Mouse (Mus musculus): ENCODE data around the gene Cyp2d11.
A peak's percentile ranks its signal among the peaks of the same experiment; 100 is the strongest.
"Not testable (repeated sequence)": the region's sequence is repeated elsewhere in the genome, so short reads cannot be mapped to it uniquely, and the experiment has no call there.

Gene Cyp2d11

DNA sequence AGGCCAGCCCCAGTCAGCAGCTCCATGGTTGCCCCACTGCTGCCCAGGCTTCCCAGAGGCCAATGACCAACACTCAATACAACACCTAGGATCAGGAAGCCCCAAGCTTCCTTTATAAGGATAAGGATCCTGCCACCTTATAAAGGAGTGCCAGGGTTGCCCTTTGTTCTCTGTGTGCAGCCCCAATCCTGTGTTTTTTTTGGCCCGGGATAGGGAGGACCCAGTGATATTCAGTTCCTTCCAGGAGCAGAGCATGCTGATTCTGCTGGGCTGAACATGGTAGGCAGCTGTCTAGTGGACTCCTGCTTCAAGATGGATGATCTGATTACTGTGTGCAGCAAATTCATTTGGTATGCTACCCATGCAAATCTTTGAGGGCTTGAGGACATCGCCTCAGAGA is at the start of gene Cyp2d11:
TSS of gene Cyp2d11 (minus strand) at position 101 of the 400 bp plus-strand sequence.
- not testable (repeated sequence) for DNase-seq

DNA sequence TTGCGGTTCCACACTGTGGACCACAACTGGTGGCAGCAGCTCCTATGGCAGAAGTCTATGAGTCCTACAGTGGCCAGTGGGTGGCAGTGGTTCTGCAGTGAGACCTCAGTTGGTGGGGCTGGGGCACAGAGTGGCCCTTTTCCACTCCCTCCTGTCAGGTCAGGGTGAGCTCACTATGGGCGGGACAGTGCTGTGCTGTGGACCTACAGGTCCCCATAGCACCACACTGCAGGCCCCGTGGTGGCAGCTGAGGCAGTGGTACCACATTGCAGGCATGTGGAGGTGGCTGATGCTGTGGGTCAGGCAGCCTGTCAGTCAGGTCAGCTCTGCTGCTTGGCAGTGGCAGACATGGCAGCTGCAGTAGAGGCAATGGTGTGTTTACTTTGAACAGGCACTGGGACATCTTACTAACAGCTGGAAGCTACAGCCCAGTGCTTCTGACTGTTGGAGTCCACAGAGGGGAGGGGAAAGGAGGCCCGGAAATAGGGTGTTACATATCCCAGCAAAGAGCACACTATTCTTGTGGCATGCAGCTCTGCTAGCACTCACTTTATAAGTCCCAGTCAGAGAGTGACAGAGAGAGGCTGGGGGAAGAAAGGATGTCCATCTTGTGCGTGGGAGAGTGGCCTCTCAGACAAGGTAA is 44.3 kb upstream of the Cyp2d11 start:
- no peak for DNase-seq

DNA sequence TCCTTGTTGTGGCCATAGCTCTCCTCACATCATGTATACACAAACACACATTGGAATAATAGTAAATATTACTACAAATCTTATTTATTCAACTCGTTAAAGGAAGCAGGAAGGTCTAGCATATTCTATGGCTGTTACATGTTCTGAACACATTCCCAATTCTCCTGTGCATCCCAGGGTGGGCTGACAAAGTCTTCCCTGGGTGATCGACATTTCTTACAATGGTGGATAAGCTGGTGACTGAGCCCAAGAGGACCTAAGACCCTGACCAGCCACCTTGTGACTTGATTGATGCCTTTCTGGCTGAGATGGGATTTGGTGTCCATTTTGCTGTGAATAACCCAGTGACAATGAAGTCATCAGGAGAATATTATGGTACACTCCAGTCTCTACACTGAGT is 41.8 kb upstream of the Cyp2d11 start:
- DNase-seq, result no peak

DNA sequence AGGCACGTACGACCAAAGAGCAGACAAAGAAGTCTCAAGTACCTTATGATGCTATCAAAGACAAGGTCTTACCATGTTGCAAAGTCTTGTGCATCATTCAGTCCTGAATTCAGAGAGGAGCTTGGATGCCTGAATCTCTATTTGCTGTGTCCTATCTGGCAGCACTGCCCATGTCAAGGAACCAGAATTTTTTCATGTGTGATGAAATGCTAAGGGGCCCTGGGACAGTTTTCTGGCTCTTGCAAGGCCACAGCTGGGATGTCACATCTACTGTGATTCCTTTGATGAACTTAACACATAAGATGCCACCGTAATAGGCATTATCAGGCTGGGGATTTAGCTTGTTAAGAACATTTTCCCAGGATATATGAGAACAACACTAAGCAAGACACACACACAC is 41.2 kb upstream of the Cyp2d11 start:
- no peak for DNase-seq

DNA sequence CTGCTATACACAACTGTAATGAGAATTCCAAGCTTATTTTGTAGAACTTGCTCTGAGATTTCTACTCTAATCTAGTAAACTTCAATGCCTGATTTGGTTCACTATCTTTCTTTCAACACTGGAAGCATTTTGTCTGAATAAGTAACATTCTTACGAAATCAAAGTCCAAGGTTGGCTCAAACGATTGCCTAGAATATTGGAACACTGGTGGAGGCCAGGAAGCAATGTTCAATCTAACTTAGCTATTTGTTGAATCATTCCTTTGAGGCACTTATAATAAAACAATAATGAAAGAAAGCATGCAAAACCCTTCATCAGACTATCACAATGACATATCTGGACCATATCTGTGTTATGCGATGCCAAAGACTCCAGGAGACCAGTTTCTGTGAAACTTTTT is 40.7 kb upstream of the Cyp2d11 start:
- DNase-seq, result no peak

DNA sequence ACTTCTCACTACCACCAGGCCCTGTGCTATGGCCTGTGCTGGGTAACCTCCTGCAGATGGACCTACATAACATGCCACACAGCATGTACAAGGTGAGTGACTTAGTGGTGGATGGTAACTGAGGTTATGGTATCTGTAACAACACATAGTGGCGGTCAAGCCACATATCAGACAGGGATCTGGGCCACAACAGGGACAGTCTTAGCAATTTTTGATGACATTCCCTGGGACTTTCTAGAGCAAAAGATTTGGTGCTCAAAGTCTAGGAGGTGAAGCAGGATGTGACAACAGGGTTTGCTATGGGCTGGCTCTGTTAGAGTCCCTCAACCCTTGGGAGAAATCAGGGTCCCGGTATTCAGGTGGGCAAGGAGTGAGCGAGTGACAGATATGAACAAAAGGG is 39.8 kb upstream of the Cyp2d11 start:
- no peak for DNase-seq

DNA sequence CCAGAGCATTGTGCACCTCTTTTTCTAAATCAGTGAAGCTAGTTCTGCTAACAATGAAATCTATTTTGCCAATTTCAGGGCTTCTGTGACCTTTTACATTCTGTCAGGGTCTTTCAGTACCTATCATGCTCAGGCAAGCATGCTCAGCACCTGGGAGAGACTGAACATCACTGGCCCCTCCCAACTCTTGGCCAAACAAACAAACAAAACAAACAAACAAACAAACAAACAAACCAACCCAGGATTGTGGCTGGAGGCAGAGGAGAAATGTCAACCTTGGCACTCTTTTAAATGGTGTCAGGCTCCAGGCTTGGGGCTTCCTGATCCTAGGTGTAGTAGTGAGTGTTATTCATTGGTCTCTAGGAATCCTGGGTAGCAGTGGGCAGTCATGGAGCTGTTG is 39.3 kb upstream of the Cyp2d11 start, which contains the start of gene Cyp2d9:
TSS of gene Cyp2d9 (plus strand) at position 301 of the 400 bp plus-strand sequence.
- DNase-seq, result no peak

DNA sequence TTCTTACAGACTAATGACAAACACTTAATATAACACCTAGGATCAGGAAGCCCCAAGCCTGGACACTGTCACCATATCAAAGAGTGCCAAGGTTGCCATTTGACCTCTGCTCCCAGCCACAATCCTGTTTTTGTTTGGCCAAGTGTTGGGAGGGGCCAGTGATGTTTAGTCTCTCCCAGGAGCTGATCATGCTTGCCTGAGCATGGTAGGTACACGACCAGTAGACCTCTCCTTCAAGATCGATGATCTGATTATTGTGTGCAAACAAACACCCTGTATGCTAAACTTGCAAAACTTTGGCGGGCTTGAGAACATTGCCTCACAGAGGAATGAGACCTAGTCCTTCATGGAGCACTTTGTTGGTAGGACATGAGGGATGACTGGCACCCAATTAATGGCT is 29.6 kb upstream of the Cyp2d11 start:
- DNase-seq, result no peak

DNA sequence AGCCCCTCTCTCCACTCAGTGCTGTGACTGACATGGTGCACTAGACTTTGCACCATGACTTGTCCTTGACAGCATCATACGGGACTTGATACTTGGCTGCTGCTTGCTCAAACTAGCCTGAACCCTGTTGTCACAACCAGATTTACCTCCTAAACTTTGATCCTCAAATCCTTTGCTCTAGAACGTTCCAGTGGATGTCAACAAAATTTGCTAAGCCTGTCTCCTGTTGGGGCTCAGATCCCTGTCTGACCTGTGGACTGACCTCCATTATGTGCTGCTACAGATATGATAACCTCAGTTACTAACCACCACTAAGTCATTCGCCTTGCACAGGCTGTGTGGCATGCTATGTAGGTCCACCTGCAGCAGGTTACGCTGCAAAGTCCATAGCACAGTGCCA is 29.1 kb upstream of the Cyp2d11 start:
- no peak for DNase-seq

DNA sequence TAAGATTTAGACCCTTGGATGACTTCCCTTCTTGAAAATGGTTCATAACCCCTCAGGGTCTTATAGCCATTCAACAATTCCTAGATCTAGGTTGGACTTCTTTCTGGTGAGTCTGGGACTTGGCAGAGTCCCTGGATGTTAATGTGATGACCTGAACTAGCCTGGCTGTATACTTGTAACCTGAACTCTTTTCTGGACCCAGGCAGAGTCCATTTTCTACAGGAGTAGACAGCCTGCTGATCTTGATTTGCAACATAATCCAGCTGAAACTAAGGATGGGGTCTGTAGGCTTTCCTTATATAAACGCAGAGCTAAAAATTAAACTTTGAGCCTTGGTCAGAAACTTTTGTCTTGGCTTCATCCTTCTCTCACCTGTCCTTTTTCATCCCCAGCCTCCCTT is 24.8 kb upstream of the Cyp2d11 start:
- DNase-seq, result no peak

DNA sequence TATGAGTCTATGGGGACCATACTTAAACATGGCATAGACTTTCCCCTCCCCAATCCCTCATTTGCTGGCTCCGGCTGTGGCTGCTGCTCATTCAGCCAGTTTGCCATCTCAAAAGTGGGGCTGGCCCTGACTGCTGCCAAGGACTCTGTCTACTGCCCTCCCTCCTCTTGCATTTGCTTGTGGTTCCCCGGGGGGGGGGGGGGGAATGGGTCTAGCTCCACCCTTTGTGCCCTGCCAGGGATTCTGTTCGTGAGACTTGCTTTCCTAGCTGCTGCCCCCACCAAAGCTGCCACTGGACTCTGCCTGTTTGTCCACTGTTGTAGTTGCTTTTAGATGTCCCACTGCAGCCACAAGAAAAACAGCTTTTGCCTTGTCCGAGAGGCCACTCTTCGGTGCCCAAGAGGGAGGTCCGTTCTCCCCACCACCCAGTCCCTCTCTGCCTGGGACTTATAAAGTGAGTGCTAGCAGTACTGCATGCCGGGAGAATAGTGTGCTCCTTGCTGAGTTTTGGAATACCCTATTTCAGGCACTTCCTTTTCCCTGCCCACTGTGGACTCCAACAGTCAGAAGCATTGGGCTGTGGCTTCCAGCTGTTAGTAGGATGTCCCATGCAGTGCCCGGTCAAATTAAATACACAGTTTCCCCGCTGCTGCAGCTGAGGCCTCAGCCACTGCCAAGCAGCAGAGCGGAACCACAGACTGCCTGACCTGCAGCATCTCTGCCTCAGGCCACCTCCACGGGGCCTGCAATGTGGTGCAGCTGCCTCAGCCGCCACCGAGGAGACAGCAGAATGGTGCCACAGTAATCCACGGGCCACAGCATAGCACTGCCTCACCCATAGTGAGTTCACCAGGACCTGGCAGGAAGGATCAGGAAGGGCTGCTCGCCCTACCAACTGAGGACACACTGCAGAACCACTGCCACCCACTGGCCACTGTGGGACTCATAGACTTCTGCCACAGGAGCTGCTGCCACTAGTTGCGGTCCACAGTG is 23.3 kb upstream of the Cyp2d11 start:
- peak; percentile 89 to 92 for DNase-seq

DNA sequence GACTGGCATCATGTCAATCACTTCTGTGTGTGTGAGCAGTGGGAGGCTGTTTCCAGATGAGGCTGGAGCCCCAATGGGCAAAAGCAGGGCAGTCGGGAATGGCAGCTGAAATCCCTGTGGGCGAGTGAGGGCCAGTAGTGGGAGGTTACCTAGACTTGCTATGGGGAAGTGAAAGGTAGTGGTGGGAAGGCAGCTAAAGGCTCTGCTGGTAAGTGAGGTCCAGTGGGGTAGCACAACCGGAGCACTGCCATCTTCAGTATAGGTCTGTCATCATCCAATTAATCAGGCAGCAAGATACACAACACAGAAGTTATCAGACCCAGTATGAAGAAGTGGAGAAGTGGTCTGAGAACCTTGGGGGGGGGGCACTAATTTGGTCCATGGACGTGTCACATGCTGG is 13.7 kb upstream of the Cyp2d11 start:
- DNase-seq, result no peak

DNA sequence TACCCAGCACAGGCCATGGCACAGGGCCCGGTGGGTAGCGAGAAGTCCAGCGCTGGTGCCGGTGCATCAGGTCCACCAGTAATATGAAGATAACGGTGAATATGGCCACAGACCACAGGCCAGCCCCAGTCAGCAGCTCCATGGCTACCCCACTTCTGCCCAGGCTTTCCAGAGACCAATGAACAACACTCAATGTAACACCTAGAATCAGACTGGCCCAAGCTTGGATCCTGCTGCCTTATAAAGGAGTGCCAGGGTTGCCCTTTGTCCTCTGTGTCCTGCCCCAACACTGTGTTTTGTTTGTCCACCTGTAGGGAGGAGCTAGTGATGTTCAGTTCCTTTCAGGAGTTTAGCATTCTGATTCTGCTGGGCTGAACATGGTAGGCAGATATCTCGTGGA is 13.2 kb upstream of the Cyp2d11 start, which contains the start of gene Cyp2d10:
TSS of gene Cyp2d10 (minus strand) at position 215 of the 400 bp plus-strand sequence.
- DNase-seq, result no peak

DNA sequence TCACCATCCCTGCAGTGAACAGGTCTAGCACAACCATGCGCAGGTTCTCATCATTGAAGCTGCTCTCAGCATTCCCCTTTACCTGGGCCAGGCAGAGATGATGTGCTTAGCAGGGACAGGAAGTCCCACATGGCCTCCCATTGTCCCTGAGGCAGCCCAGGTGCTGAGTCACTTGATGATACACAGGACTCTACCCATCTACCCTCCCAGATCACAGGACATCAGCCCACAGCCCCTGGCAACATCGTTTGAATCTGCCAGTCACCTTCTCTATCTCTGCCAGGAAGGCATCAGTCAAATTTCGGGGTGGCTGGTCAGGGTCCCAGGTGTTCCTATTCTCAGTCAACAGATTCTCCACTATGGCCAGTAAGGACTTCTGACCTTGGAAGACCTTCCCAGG is 10.3 kb upstream of the Cyp2d11 start:
- DNase-seq, result no peak

DNA sequence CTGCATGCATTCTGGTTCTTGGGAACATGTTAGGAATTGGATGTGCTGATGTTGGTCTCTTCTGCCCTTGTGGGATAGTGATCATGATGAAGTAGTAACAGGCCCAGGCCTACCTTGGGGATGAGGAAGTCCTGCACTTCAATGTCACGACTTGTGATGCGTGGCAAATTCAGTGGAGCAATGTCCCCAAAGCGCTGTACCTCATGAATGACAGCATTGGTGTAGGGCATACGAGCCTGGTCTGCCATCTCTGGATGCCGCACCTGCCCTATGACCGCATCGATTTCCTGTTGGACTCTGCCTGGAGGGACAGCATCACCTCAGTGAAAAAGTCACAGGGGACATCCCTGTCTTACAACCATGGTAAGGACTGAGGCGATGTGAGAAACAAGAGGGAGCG is 9.8 kb upstream of the Cyp2d11 start:
- no peak for DNase-seq

DNA sequence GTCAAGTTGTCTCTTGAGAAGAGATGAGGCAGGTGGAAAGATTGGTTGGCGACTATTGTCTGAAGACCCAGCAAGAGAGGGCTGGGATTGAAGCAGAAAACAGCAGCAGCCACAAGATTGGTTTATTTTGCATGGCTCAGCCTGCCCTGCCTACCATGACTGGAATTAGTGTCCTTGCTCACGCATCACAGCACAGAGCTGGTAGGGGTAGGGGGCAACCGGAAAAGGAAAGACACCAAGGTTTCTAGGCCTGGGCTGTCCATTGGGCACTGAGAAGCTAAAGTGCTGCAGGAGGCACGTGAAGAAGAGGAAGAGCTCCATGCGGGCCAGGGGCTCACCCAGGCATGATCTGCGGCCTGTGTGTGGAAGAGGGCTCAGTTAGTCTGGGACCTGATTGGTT is 8.9 kb upstream of the Cyp2d11 start:
- no peak for DNase-seq

DNA sequence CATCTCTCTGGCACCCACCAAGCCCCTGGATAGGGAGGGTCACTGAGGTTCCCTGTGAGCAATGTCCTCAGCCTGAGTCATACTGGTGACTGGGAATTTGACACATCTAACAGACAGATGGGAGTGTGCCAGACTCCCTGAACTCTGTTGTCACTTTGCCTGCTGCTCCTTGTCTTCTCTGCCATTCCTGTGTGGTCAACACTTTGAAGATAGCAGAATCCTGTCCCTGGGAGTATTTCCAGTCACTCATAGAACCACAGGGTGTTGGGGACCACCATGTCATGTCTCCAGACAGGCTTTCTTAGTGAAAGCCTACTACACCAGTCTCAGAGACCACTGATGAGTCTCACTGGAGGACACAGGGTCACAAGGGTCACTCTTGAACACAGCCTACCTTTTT is 8.3 kb upstream of the Cyp2d11 start:
- no peak for DNase-seq

DNA sequence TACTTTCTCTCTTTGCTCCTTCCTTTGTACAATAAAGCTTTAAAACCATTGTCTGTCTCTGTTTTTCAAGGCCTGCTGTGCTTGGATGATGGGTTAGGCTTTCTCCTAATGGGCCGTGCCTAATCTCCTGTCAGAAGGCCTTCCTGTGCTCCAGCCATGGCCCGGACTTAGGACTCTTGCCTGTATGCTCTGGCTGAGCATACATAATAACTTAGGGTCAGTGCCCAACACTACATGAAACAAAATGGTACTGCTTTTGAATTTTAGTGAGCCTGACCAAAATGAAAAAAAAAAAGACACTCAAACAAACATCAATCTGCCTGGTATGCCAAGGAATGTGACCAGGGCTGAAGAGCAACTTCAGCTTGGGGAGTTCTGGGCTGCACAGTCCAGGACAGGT is 7.7 kb upstream of the Cyp2d11 start:
- DNase-seq, result no peak

DNA sequence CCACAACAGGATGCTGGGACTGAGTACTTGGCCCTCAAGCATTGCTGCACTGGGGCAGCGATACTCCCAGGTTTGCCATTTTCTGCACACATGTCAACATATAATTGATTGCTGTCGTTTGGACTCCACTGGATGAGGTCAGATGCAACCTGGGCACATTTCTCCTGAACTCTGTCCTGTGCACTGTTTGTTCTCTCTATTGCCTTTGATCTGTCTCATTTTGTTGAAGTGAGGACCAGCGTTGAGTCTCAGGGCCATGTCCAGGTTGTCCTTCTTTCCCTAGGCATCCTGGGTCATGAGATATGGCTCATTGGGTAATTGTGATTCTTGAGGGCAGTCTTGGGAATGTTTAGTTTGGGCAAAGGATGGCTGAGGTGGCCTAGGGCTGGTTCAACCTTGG is 2.1 kb upstream of the Cyp2d11 start:
- DNase-seq, result not testable (repeated sequence)

DNA sequence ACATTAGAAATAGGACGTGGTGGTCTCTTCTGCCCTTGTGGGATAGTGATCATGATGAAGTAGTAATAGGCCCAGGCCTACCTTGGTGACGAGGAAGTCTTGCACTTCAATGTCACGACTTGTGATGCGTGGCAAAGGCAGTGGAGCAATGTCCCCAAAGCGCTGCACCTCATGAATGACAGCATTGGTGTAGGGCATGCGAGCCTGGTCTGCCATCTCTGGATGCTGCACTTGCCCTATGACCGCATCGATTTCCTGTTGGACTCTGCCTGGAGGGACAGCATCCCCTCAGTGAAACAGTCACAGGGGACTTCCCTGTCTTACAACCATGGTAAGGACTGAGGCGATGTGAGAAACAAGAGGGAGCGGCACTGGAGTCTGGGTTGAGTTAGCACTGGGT is 3.9 kb downstream of the Cyp2d11 start:
- DNase-seq, result not testable (repeated sequence)

DNA sequence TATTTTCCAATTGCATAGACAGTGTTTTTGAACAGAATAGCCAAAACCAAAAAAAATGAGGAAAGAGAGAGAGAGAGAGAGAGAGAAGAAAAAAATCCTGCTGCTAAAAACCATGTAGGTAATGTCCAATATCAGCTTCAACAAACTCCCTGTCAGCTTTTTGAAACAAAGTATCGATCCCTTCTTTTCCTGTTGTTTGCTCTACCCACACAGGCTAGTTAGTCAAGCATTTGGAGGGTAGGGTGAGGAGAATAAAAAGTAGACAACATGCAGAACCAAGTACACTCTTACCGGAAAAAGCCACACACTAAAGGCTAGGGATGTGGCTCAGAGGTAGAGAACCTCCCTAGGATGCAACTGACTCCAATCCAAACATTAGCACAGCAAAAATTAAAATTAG is 8.1 kb downstream of the Cyp2d11 start:
- DNase-seq, result no peak

DNA sequence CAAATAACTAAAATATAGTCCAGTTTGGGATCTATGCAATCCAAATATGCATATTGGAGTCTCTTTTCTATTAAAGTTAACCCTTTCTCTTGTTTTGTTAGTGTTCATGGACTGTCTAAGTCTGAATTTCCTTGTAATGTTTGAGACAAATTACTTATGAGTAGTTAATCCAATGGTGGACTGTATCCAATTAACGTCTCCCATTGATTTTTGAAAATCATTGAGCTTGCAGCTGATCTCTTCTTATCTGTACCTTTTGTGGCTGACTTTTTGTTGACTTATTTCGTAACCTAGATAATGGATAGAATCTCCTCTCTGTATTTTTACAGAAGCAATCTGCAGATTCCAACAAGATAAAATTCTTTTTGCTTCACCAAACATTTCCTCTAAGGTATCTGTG is 11.4 kb downstream of the Cyp2d11 start:
- no peak for DNase-seq

DNA sequence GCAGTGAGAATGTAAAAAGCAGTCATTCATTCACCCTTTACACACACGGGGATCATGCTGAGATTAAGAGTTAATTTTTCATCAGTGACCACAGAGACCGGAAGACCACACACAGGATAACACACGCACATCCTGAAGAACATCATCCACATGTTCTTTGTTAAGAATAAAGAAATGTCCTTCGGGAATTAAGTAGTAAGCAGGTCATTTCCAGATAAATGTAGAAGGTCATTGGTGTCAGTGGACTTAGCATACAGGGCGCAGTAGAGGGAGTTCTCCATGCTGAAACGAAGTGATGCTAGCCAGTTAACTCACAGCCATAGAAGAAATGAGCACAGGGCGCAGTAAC is 13.1 kb downstream of the Cyp2d11 start:
- DNase-seq, result no peak

Data from cerebellum, postnatal 25 days (tissue).